Mouse (Mus musculus) limb, embryonic 14.5 days (tissue): ENCODE measurements at regions not wholly inside any gene's neighbourhood (a gene's known extent, or its start where the extent isn't known, plus 50 kb on each side); places are given as distances from the start of the nearest gene placed in this dataset.
A peak's percentile ranks its signal among the peaks of the same experiment; 100 is the strongest.

Experiments used
- ATAC-seq: fragments of 200-750 bp; cut with Nextera tagmentation; 2 replicates; pipeline ENCODE4 v1.8.0; 2017; ENCODE audit warnings: low read depth, moderate number of reproducible peaks, moderate TSS enrichment; ENCODE audit not compliant: low FRiP score
- DNase-seq: peaks from one replicate; pipeline ENCODE4 v3.0.0-alpha.2; 2015; ENCODE audit warnings: low spot score
- H3K27ac ChIP-seq: fragments of 300-500 bp; sonication (generic); replicated peaks from 2 replicates; pipeline ENCODE4 v1.5.1; 2014; ENCODE audit warnings: low read depth, mild to moderate bottlenecking, low read length, moderate library complexity, mixed read lengths
- H3K27me3 ChIP-seq: fragments of 300-500 bp; sonication (generic); 2 replicates; pipeline ENCODE4 v1.6.1; 2014; ENCODE audit warnings: low read length, mixed read lengths; ENCODE audit not compliant: control insufficient read depth, insufficient read depth
- H3K36me3 ChIP-seq: fragments of 300-500 bp; sonication (generic); 2 replicates; pipeline ENCODE4 v1.6.1; 2014; ENCODE audit warnings: mild to moderate bottlenecking, low read length, moderate library complexity, mixed read lengths; ENCODE audit not compliant: control insufficient read depth, insufficient read depth
- H3K4me1 ChIP-seq: fragments of 300-500 bp; sonication (generic); 2 replicates; pipeline ENCODE4 v1.6.1; 2014; ENCODE audit warnings: antibody characterized with exemption, low read length, mixed read lengths; ENCODE audit not compliant: control insufficient read depth, insufficient read depth
- H3K4me2 ChIP-seq: fragments of 300-500 bp; sonication (generic); replicated peaks from 2 replicates; pipeline ENCODE4 v1.6.1; 2014; ENCODE audit warnings: low read depth, mild to moderate bottlenecking, low read length, moderate library complexity; ENCODE audit not compliant: severe bottlenecking
- H3K4me3 ChIP-seq: fragments of 300-500 bp; sonication (generic); replicated peaks from 2 replicates; pipeline ENCODE4 v1.5.1; 2014; ENCODE audit warnings: low read length
- H3K9ac ChIP-seq: fragments of 300-500 bp; sonication (generic); 2 replicates; pipeline ENCODE4 v1.6.1; 2014; ENCODE audit warnings: mild to moderate bottlenecking, low read depth, low read length, moderate library complexity; ENCODE audit not compliant: severe bottlenecking
- H3K9me3 ChIP-seq: fragments of 300-500 bp; sonication (generic); 2 replicates; pipeline ENCODE4 v1.6.1; 2016; ENCODE audit warnings: low read length; ENCODE audit not compliant: control insufficient read depth
- POLR2A ChIP-seq: fragments of 200-500 bp; IDR thresholded peaks from 2 replicates; pipeline ENCODE4 v1.8.0; 2012; ENCODE audit warnings: inconsistent platforms, mild to moderate bottlenecking, moderate library complexity, borderline replicate concordance; ENCODE audit not compliant: insufficient read depth, insufficient read length; ENCODE audit errors: extremely low read depth
- WGBS: fragments of 180-500 bp; shearing (Covaris S2); extraction: QIAGEN DNeasy Blood & Tissue Kit; methylation state at CpG from one replicate; pipeline ENCODE4 v1.1.7; 2014; 5-methylcytosine and 5-hydroxymethylcytosine counted together

GRCm38 (mm10) chr10:92074698-92075394, 647.4 kb downstream of the Nedd1 start:
- DNase-seq (no peak), ATAC-seq (no peak)
- H3K27ac ChIP-seq = no peak overlapping the region
- no peak overlapping the region for H3K4me3 ChIP-seq
- WGBS = 81% methylated on average over 11 of the region's 11 CpGs
- no peak overlapping the region for H3K4me2 ChIP-seq
- no peak for TF ChIP-seq POLR2A
- no peaks in the 10 kb centered on the region for H3K36me3 ChIP-seq
- peaks cover 5% of the 10 kb centered on the region; the same call in 1 of the 2 replicates for H3K4me1 ChIP-seq
- no peaks in the 10 kb centered on the region for H3K9me3 ChIP-seq
- no peaks in the 10 kb centered on the region for H3K27me3 ChIP-seq
- no peak overlapping the region for H3K9ac ChIP-seq

- no peak for TF ChIP-seq POLR2A
- DNase-seq (no peak), ATAC-seq (no peak)
- Histone ChIP-seq H3K27ac (no peak overlapping the region), H3K4me2 (no peak overlapping the region), H3K36me3 (no peaks in the 10 kb centered on the region), H3K9me3 (no peaks in the 10 kb centered on the region), H3K9ac (no peak overlapping the region), H3K4me1 (peaks cover 5% of the 10 kb centered on the region; the same call in 1 of the 2 replicates), H3K27me3 (no peaks in the 10 kb centered on the region), H3K4me3 (no peak overlapping the region)
- 47% methylated on average over 5 of the region's 5 CpGs for WGBS
Measured at GRCm38 (mm10) chr10:92073873-92074390, 648.3 kb downstream of the Nedd1 start.

GRCm38 (mm10) chr10:92044783-92045182, 677.4 kb downstream of the Nedd1 start:
- H3K36me3 ChIP-seq = no peaks in the 10 kb centered on the region
- no peak overlapping the region for H3K4me3 ChIP-seq
- no peak overlapping the region for H3K9ac ChIP-seq
- DNase-seq (no peak), ATAC-seq (no peak)
- no peak for TF ChIP-seq POLR2A
- no peak overlapping the region for H3K27ac ChIP-seq
- no peaks in the 10 kb centered on the region for H3K4me1 ChIP-seq
- H3K9me3 ChIP-seq = no peaks in the 10 kb centered on the region
- H3K4me2 ChIP-seq = no peak overlapping the region
- H3K27me3 ChIP-seq = no peaks in the 10 kb centered on the region

- Histone ChIP-seq H3K36me3 (no peaks in the 10 kb centered on the region), H3K4me1 (0 out of 2 replicates have a peak, but pooled peaks cover 4% of the 10 kb centered on the region), H3K9ac (no peak overlapping the region), H3K4me2 (no peak overlapping the region), H3K9me3 (no peaks in the 10 kb centered on the region), H3K4me3 (no peak overlapping the region), H3K27me3 (no peaks in the 10 kb centered on the region), H3K27ac (no peak overlapping the region)
- peak; percentile 12 for DNase-seq
- no peak for ATAC-seq
- TF ChIP-seq POLR2A = no peak
- WGBS = 62% methylated on average over 3 of the region's 3 CpGs
Measured at GRCm38 (mm10) chr10:92036176-92036575, 686.0 kb downstream of the Nedd1 start.

DNA sequence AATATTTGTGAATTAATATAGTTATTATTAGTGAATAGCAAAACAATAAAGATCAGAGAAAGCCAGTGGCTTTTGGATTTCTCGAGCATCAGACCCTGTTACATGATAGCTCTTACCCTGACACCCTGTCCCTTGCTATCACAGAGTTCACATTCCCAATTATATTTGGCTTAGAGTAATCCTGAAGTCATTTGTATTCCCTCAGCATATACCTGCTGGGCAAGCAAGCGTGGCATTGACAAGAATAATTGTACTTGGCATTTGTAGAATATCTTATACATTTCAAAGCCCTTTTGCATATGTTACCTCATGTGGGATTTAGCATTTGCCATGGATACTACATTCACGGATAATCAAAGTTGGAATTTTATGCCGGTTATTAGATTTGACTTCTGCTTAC, 692.0 kb downstream of the Nedd1 start:
- H3K27me3 ChIP-seq = no peaks in the 10 kb centered on the region
- no peaks in the 10 kb centered on the region for H3K4me1 ChIP-seq
- no peaks in the 10 kb centered on the region for H3K36me3 ChIP-seq
- H3K9ac ChIP-seq = no peak overlapping the region
- no peaks in the 10 kb centered on the region for H3K9me3 ChIP-seq
- H3K4me2 ChIP-seq = no peak overlapping the region
- H3K27ac ChIP-seq = no peak overlapping the region
- TF ChIP-seq POLR2A = no peak
- DNase-seq = no peak
- no peak for ATAC-seq
- H3K4me3 ChIP-seq = no peak overlapping the region
- WGBS = 84% methylated on average over 4 of the region's 4 CpGs

GRCm38 (mm10) chr10:92024203-92024602, 698.0 kb downstream of the Nedd1 start:
- no peak for ATAC-seq
- Histone ChIP-seq H3K27me3 (no peaks in the 10 kb centered on the region), H3K9ac (no peak overlapping the region), H3K9me3 (no peaks in the 10 kb centered on the region), H3K36me3 (no peaks in the 10 kb centered on the region), H3K4me1 (no peaks in the 10 kb centered on the region), H3K4me2 (no peak overlapping the region), H3K27ac (no peak overlapping the region), H3K4me3 (no peak overlapping the region)
- no peak for TF ChIP-seq POLR2A
- WGBS = 47% methylated on average over 1 of the region's 1 CpGs
- no peak for DNase-seq
